Mouse (Mus musculus) heart, adult 18-20 months (tissue): Measurements from ENCODE around the gene Olfr702. TPM values are rescaled to one million over a fixed set of nuclear protein-coding genes. Genes with fewer than 3 reads are reported as not detected.

Source experiments
- DNase-seq, 2 experiments: peaks; one replicate each; pipeline ENCODE4 v3.0.0; 2021 to 2022; ENCODE audit warnings: mixed read lengths in 1 of 2
- long read RNA-seq, 2 experiments: library from polyadenylated mRNA; stranded (forward); transcript quantifications; one replicate each; pipeline ENCODE4 v2.0.0; 2021
- total RNA-seq, 2 experiments: library from RNA; stranded (reverse); gene quantifications; 2 replicates each; pipeline ENCODE4 v1.2.3; 2021

Olfr702 gene
- total RNA-seq: not detected
- long read RNA-seq, experiment 1: 0 reads
- long read RNA-seq, experiment 2: 0 reads

DNA sequence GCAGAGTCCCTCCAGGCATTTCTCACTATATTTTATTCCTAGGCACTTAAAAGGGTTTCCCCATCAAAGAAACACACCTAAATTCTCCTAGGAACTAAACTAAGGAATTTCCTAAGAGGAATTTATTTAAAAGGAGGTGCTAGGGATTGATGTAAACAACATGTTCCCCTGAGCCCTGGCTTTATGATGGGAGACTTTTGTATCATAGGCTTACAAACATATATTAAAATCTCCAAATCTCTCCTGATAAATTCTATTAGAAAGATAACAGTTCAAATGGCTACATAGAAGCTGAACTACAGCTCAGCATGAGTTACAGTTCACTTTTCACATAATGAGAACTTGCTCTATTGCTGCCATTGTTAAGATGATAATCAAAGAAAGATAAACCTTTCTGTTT lies at the start of gene Olfr702:
TSS of gene Olfr702 (minus strand) at position 101 of the 400 bp plus-strand sequence.
- no peak for DNase-seq

DNA sequence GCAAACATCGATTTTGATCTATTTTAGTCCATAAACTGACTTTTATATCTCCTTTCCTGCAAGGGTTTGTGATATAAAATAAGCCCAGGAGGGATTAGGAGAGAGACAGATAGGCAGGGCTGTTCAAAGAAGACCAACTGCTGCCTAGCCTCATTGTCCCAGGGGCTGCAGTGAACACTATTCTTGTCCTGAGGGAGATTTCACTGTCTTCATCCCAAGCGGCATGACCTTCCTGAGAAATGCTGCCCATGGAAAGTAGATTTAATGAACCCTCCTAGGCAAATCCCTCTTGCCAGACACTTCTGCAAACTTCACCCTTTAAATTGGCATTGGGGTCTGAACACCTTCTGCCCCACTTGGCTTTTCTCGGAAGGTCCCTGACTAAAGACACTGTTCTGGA lies 43.1 kb upstream of the Olfr702 start, which contains the start of gene Olfr705:
TSS of gene Olfr705 (minus strand) at position 101 of the 400 bp plus-strand sequence.
- DNase-seq: no peak

DNA sequence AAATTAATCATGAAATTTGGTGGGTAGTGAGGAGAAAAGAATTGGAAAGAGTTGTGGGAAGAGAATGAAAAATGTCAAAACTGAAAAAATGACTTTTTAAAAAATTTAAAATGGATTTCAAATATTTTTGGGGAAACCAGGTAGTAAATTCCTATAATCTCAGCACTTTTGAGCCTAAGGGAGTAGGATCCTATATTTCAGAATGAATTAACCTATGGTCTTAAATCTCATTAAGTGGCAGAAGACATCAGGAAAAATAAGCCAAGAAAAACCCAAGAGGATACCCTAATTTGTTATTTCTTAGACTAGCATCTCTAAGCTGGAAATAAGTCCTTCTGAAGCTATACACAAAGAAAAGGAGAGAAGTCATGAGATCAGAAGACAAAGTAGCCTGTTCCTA lies 29.2 kb upstream of the Olfr702 start, which contains the start of gene Olfr704:
TSS of gene Olfr704 (plus strand) at position 301 of the 400 bp plus-strand sequence.
- no peak for DNase-seq

DNA sequence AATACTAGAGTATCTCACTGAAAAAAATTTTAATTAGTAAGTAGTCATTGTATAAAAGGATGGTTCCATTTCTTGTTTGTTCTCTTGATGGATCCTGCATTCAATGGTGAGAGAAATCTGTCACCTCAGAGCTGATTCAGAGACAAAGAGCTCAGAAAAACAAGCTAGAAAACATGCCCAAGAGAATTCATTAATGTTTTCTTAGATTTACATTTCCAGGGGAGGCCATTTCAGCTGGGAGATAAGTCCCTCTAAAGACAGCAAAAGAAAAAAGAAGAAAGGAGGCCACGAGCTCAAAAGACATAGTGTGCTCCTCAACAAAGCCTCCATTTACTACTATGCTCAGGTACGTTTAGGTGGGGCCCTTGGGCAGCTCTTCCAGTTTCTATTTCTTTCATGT lies 9.4 kb upstream of the Olfr702 start, which contains the start of gene Olfr703:
TSS of gene Olfr703 (plus strand) at position 301 of the 400 bp plus-strand sequence.
- no peak for DNase-seq

DNA sequence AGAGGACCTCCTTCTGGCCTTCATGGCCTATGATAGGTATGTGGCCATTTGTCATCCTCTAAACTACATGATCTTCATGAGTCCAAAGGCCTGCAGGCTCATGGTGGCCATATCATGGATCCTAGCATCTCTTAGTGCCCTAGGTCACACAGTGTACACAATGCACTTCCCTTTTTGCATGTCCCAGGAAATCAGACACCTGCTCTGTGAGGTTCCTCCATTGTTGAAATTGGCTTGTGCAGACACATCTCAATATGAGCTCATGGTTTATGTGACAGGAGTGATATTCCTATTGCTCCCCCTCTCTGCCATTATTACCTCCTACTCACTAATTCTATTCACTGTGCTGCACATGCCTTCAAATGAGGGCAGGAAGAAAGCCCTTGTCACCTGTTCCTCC lies 15.3 kb downstream of the Olfr702 start:
- DNase-seq: no peak

DNA sequence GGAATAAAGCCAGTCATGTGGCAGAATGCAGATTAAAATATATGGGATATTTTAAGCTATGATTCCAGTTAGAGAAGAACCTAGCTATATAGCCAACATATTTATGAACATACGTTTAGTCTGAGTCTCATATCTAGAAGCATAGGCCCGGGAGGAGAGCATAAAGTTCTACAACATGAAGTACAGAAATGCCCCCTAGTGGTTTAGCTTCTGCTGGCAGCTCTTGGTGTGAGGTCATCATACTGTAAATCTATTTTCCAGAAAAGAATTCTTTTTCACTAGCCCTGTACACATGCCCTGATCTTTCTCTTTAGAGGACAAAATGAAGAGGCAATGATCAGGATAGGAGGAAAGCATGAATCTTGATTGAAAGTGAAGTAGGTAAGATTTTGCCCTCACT lies 17.9 kb downstream of the Olfr702 start:
- peak in 1 of 2 experiments; percentile 9 for DNase-seq

DNA sequence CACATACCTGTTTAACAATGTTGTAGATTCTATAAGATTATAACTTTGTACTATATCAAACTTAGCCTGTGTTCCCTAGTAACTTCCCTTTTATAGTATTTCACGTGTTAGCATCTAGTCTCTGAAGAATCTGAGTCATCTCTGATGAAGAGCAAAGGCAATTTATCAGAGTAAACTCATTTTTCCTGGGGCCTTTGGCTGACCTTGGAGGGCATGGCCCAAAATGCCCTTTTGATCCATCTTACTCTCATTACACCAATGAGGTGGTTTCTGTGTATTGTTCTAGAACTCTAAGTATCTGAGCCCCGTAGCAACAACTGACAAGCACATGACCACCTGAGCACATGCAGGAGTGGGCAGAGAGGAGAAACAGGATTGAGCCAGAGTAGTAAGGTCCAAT lies 19.9 kb downstream of the Olfr702 start, which contains the start of gene Olfr701:
TSS of gene Olfr701 (plus strand) at position 301 of the 400 bp plus-strand sequence.
- DNase-seq: no peak

DNA sequence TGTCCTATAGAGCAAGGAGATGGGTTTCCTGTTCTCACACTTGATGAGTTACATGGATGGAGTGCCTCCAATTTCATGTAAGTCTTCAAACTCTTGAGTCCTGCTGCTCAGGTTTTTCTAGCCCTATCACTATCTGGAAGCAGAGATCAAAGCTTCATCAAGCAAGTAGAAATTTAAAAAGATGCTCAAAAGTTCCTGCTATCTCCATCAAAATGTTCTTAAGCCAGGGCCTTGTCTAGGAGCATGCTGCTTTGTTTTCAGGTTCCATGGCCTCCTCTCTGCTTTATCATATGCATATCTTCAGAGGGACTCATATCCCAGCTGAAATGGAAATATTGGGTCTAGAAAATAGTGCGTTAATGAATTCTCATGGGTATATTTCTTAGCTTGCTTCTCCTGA lies 25.0 kb downstream of the Olfr702 start, which contains the start of gene Olfr700:
TSS of gene Olfr700 (minus strand) at position 101 of the 400 bp plus-strand sequence.
- no peak for DNase-seq

DNA sequence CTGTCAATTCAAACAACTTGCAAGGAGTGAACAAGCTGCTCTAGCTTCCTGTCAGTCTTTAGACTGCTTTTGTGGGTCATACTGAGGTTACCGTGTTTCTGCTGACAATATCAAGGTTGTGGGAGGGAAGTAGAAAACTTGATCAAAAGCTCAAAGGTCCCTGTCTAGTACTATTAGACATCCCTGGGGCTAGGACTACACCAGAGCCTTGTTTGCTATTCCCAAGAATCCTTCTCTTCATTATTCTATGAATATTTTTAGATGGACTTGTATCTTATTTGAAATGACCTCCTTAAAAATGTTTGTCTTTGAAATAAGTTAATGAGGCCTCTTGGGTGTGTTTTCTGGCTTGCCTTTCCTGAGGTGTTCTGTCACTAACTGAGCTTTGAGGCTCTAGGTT lies 40.6 kb downstream of the Olfr702 start, which contains the start of gene Olfr699:
TSS of gene Olfr699 (minus strand) at position 101 of the 400 bp plus-strand sequence.
- DNase-seq: no peak

DNA sequence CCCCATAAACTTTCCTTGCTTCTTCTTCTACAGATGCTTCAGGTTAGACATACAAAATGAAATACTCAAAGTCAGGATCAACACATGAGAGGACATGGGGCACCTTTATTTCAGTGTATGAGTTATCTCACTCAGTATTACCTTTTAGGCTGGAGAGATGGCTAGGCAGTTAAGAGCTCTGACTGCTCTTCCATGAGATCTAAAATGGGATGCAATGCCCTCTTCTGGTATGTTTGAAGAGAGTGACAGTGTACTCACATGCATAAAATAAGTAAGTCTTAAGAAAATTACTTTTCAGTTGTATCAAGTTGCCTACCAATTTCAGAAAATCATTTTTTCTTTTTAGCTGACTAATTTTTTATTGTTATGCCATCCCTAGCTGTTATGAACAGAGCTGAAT lies 45.4 kb downstream of the Olfr702 start:
- peak in 1 of 2 experiments; percentile 3 for DNase-seq

Other genes with a start within 250 kb of the Olfr702 start
- not detected for gene Olfr693, start 153.3 kb downstream of the Olfr702 start, total RNA-seq
- not detected for gene Olfr694, start 142.1 kb downstream of the Olfr702 start, total RNA-seq
- not detected for gene Olfr695, start 117.5 kb downstream of the Olfr702 start, total RNA-seq
- gene Olfr697, start 91.5 kb downstream of the Olfr702 start, total RNA-seq: not detected
- gene Olfr698, start 78.5 kb downstream of the Olfr702 start, total RNA-seq: not detected
- not detected for gene Olfr699, start 40.7 kb downstream of the Olfr702 start, total RNA-seq
- not detected for gene Olfr700, start 25.1 kb downstream of the Olfr702 start, total RNA-seq
- gene Olfr701, start 19.8 kb downstream of the Olfr702 start, total RNA-seq: not detected
- not detected for gene Olfr703, start 9.5 kb upstream of the Olfr702 start, total RNA-seq
- not detected for gene Olfr704, start 29.3 kb upstream of the Olfr702 start, total RNA-seq
- gene Olfr705, start 43.0 kb upstream of the Olfr702 start, total RNA-seq: not detected
- gene Olfr706, start 54.3 kb upstream of the Olfr702 start, total RNA-seq: not detected
- gene Olfr707, start 67.3 kb upstream of the Olfr702 start, total RNA-seq: not detected
- not detected for gene Olfr1532-ps1, start 74.1 kb upstream of the Olfr702 start, total RNA-seq
- gene Olfr709-ps1, start 98.3 kb upstream of the Olfr702 start, total RNA-seq: not detected
- not detected for gene Olfr710, start 114.4 kb upstream of the Olfr702 start, total RNA-seq
- not detected for gene Olfr6, start 130.0 kb upstream of the Olfr702 start, total RNA-seq
- gene Olfr711, start 141.6 kb upstream of the Olfr702 start, total RNA-seq: not detected
- gene Olfr2, start 172.2 kb upstream of the Olfr702 start, total RNA-seq: not detected
- not detected for gene Olfr713, start 197.3 kb upstream of the Olfr702 start, total RNA-seq
- gene Olfr714, start 237.1 kb upstream of the Olfr702 start, total RNA-seq: not detected